Mouse (Mus musculus) macrophage (primary cell): Measurements from ENCODE around the gene Psmg1. TPM values are rescaled to one million over a fixed set of nuclear protein-coding genes. Genes with fewer than 3 reads are reported as not detected.
A peak's percentile ranks its signal among the peaks of the same experiment; 100 is the strongest.
"Not testable (repeated sequence)": the region's sequence is repeated elsewhere in the genome, so short reads cannot be mapped to it uniquely, and the experiment has no call there.

Experiments used
- H3K27ac ChIP-seq: fragments of 350-480 bp; formaldehyde crosslinking; 2 replicates; pipeline ENCODE4 v1.9.0; 2021
- H3K36me3 ChIP-seq: fragments of 350-480 bp; formaldehyde crosslinking; 2 replicates; pipeline ENCODE4 v1.9.0; 2021; ENCODE audit errors: inconsistent target
- H3K4me3 ChIP-seq: fragments of 350-480 bp; formaldehyde crosslinking; 2 replicates; pipeline ENCODE4 v1.9.0; 2021; ENCODE audit errors: inconsistent target
- H3K79me2 ChIP-seq: fragments of 350-480 bp; formaldehyde crosslinking; 2 replicates; pipeline ENCODE4 v1.9.0; 2021; ENCODE audit errors: inconsistent target
- WGBS: methylation state at CpG from one replicate; pipeline ENCODE4 v1.1.7; 2026; ENCODE audit warnings: inconsistent platforms; ENCODE audit not compliant: missing documents; 5-methylcytosine and 5-hydroxymethylcytosine counted together
- polyA plus RNA-seq: library from polyadenylated mRNA; stranded (reverse); fragments of 250-400 nt; gene quantifications from 3 replicates; pipeline ENCODE4 v1.2.4, GENCODE M21; 2018; ENCODE audit warnings: inconsistent platforms

Gene Psmg1
- polyA plus RNA-seq, 1 experiment from 2014 or later = 11.5 TPM

- 0 out of 2 replicates have a peak, but pooled peaks cover 10% of the 10 kb centered on the region for H3K36me3 ChIP-seq
- no peaks in the 10 kb centered on the region; the same call in 1 of the 2 replicates for H3K79me2 ChIP-seq
- peak overlapping the region; percentile 81 for H3K4me3 ChIP-seq
- H3K27ac ChIP-seq = peak overlapping the region; percentile 57
- 12% methylated on average over 10 of the region's 10 CpGs for WGBS
These were observed 551 bp upstream of the Psmg1 start for GRCm38 (mm10) chr16:95991122-95991900.

- H3K27ac ChIP-seq = no peak overlapping the region
- 29% methylated on average over 5 of the region's 5 CpGs for WGBS
- H3K4me3 ChIP-seq = no peak overlapping the region
- H3K79me2 ChIP-seq = no peaks in the 10 kb centered on the region
- H3K36me3 ChIP-seq = 0 out of 2 replicates have a peak, but pooled peaks cover 10% of the 10 kb centered on the region
These were observed 5.8 kb downstream of the Psmg1 start for GRCm38 (mm10) chr16:95984911-95985310.

GRCm38 (mm10) chr16:95983601-95984000 is 7.2 kb downstream of the Psmg1 start:
- 90% methylated on average over 7 of the region's 7 CpGs for WGBS

GRCm38 (mm10) chr16:95970841-95971240 is 19.9 kb downstream of the Psmg1 start:
- WGBS = 100% methylated on average over 2 of the region's 2 CpGs
- no peak overlapping the region for H3K4me3 ChIP-seq

More at GRCm38 (mm10) chr16:95983601-95984000, 7.2 kb downstream of the Psmg1 start:
- Histone ChIP-seq H3K4me3 (no peak overlapping the region), H3K27ac (no peak overlapping the region), H3K36me3 (0 out of 2 replicates have a peak, but pooled peaks cover 10% of the 10 kb centered on the region), H3K79me2 (no peaks in the 10 kb centered on the region)

GRCm38 (mm10) chr16:95967455-95967854 is 23.3 kb downstream of the Psmg1 start:
- H3K79me2 ChIP-seq = no peaks in the 10 kb centered on the region
- 43% methylated on average over 11 of the region's 11 CpGs for WGBS
- no peaks in the 10 kb centered on the region for H3K36me3 ChIP-seq
- H3K27ac ChIP-seq = no peak overlapping the region
- H3K4me3 ChIP-seq = no peak overlapping the region

More at GRCm38 (mm10) chr16:95970841-95971240, 19.9 kb downstream of the Psmg1 start:
- H3K27ac ChIP-seq = no peak overlapping the region
- no peaks in the 10 kb centered on the region for H3K79me2 ChIP-seq
- H3K36me3 ChIP-seq = no peaks in the 10 kb centered on the region

- Histone ChIP-seq H3K79me2 (no peaks in the 10 kb centered on the region), H3K36me3 (no peaks in the 10 kb centered on the region), H3K4me3 (no peak overlapping the region), H3K27ac (no peak overlapping the region)
- WGBS = 57% methylated on average over 11 of the region's 11 CpGs
These were observed 26.2 kb downstream of the Psmg1 start for GRCm38 (mm10) chr16:95964427-95965023.

- not testable (repeated sequence) for H3K36me3 ChIP-seq, H3K27ac ChIP-seq, H3K4me3 ChIP-seq, H3K79me2 ChIP-seq
- 85% methylated on average over 1 of the region's 1 CpGs for WGBS
These were observed 29.3 kb downstream of the Psmg1 start for GRCm38 (mm10) chr16:95961484-95961883.

- H3K27ac ChIP-seq, H3K36me3 ChIP-seq, H3K79me2 ChIP-seq, H3K4me3 ChIP-seq: not testable (repeated sequence)
- WGBS = 100% methylated on average over 2 of the region's 2 CpGs
These were observed 30.1 kb downstream of the Psmg1 start for GRCm38 (mm10) chr16:95960689-95961088.

GRCm38 (mm10) chr16:95958080-95958479 is 32.7 kb downstream of the Psmg1 start:
- WGBS = 100% methylated on average over 8 of the region's 8 CpGs
- H3K36me3 ChIP-seq = no peaks in the 10 kb centered on the region

GRCm38 (mm10) chr16:95956618-95957017 is 34.1 kb downstream of the Psmg1 start:
- WGBS = 71% methylated on average over 5 of the region's 5 CpGs
- H3K27ac ChIP-seq = no peak overlapping the region

More at GRCm38 (mm10) chr16:95958080-95958479, 32.7 kb downstream of the Psmg1 start:
- Histone ChIP-seq H3K4me3 (no peak overlapping the region), H3K27ac (no peak overlapping the region), H3K79me2 (no peaks in the 10 kb centered on the region)

GRCm38 (mm10) chr16:95955716-95956346 is 34.9 kb downstream of the Psmg1 start:
- Histone ChIP-seq H3K4me3 (no peak overlapping the region), H3K27ac (peak overlapping the region; percentile 52), H3K36me3 (no peaks in the 10 kb centered on the region), H3K79me2 (no peaks in the 10 kb centered on the region)
- WGBS = 17% methylated on average over 5 of the region's 5 CpGs

More at GRCm38 (mm10) chr16:95956618-95957017, 34.1 kb downstream of the Psmg1 start:
- Histone ChIP-seq H3K79me2 (no peaks in the 10 kb centered on the region), H3K4me3 (no peak overlapping the region), H3K36me3 (no peaks in the 10 kb centered on the region)

- H3K27ac ChIP-seq = no peak overlapping the region
- H3K79me2 ChIP-seq = no peaks in the 10 kb centered on the region
- 100% methylated on average over 3 of the region's 3 CpGs for WGBS
- no peaks in the 10 kb centered on the region for H3K36me3 ChIP-seq
- H3K4me3 ChIP-seq = no peak overlapping the region
These were observed 36.4 kb downstream of the Psmg1 start for GRCm38 (mm10) chr16:95954341-95954740.

GRCm38 (mm10) chr16:95953159-95953650 is 37.6 kb downstream of the Psmg1 start:
- Histone ChIP-seq H3K4me3 (no peak overlapping the region), H3K79me2 (no peaks in the 10 kb centered on the region), H3K36me3 (no peaks in the 10 kb centered on the region), H3K27ac (no peak overlapping the region)
- 91% methylated on average over 4 of the region's 4 CpGs for WGBS

- no peak overlapping the region for H3K4me3 ChIP-seq
These were observed 39.3 kb downstream of the Psmg1 start for GRCm38 (mm10) chr16:95951471-95951870.

More at GRCm38 (mm10) chr16:95951471-95951870, 39.3 kb downstream of the Psmg1 start:
- no peaks in the 10 kb centered on the region for H3K79me2 ChIP-seq
- no peak overlapping the region for H3K27ac ChIP-seq
- WGBS = 100% methylated on average over 2 of the region's 2 CpGs
- no peaks in the 10 kb centered on the region for H3K36me3 ChIP-seq
